Mouse (Mus musculus) heart, embryonic 10.5 days (tissue): ENCODE measurements around the gene Ptp4a2. TPM values are rescaled to one million over a fixed set of nuclear protein-coding genes. Genes with fewer than 3 reads are reported as not detected.

Experiments
- DNase-seq: peaks from one replicate; pipeline ENCODE4 v3.0.0-alpha.2; 2017; ENCODE audit warnings: low spot score
- H3K27ac ChIP-seq: fragments of 300-500 bp; sonication (generic); 2 replicates; pipeline ENCODE4 v1.5.1; 2016; ENCODE audit warnings: mild to moderate bottlenecking
- H3K27me3 ChIP-seq: fragments of 300-500 bp; sonication (generic); 2 replicates; pipeline ENCODE4 v1.6.1; 2016; ENCODE audit warnings: mild to moderate bottlenecking; ENCODE audit not compliant: poor library complexity, insufficient read depth, severe bottlenecking
- H3K36me3 ChIP-seq: fragments of 300-500 bp; sonication (generic); 2 replicates; pipeline ENCODE4 v1.6.1; 2016; ENCODE audit warnings: mild to moderate bottlenecking, moderate library complexity
- H3K4me1 ChIP-seq: fragments of 300-500 bp; sonication (generic); 2 replicates; pipeline ENCODE4 v1.6.1; 2016; ENCODE audit warnings: mild to moderate bottlenecking
- H3K4me3 ChIP-seq: fragments of 300-500 bp; sonication (generic); 2 replicates; pipeline ENCODE4 v1.5.1; 2016; ENCODE audit warnings: mild to moderate bottlenecking, moderate library complexity
- H3K9me3 ChIP-seq: fragments of 300-500 bp; sonication (generic); 2 replicates; pipeline ENCODE4 v1.6.1; 2016; ENCODE audit warnings: mild to moderate bottlenecking, moderate library complexity
- WGBS: fragments of 180-500 bp; shearing (Covaris S2); methylation state at CpG from one replicate; pipeline ENCODE4 v1.1.7; 2016; 5-methylcytosine and 5-hydroxymethylcytosine counted together
- polyA plus RNA-seq: library from polyadenylated mRNA; unstranded; fragments of >200 nt; fragmentation: Nextera tagmentation; extraction: Ambion mirVana; gene quantifications from 2 replicates; pipeline ENCODE4 v1.2.1, GENCODE M21; 2016

Ptp4a2 gene
- polyA plus RNA-seq, 1 experiment from 2014 or later: 351 TPM

DNA sequence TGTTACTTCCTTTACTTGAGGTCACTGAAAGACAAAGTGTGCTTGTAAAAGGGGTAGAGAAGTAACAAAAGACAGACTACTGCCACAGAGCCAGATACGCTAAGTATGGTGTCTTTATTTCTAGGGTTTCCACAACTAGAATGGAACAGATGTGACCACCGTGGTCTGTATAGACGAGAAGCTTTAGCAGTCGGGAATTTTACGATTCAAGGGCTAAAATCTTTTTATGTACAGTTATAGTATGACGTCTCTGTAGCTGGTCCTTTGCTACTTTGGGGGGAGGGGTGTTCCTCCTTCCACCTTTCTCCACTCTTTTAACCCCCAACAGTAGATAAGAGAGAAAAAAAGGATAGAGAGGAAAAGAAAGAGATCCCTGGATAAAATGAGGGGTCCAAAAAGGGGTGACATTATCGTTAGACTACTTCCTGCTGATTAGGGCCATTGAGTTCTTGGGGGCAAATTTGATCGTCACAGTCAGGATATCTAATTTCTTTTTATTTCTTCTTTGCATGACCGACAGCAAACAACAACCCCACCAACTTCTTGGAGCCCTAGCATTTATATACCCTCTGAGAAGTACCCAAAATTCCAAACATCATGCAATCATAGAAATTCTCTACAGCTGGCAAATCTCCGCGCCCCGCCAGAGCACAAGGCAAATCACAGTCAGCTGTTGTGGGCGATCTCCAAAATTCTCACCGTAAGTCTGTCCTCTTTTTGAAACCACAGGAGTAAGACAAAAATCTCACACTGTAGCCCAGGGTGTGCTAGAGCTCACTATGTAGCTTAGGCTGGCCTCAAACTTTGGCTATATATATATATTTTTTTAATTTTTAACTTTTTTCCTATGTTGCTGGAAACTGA lies 818 bp downstream of the Ptp4a2 start:
- Histone ChIP-seq H3K9me3 (no peaks in the 10 kb centered on the region), H3K27ac (peak overlapping the region; percentile 89), H3K4me1 (peaks cover 19% of the 10 kb centered on the region), H3K4me3 (peak overlapping the region; percentile 60), H3K27me3 (no peaks in the 10 kb centered on the region), H3K36me3 (peaks cover 4% of the 10 kb centered on the region; the same call in 1 of the 2 replicates)
- no peak for DNase-seq
- WGBS: 68% methylated on average over 14 of the region's 14 CpGs

- 0 out of 2 replicates have a peak overlapping the region, but pooled peaks have one; percentile 47 for H3K27ac ChIP-seq
- DNase-seq: no peak
Measured at GRCm38 (mm10) chr4:129817591-129817990, 6.6 kb downstream of the Ptp4a2 start.

GRCm38 (mm10) chr4:129818506-129819195 lies 7.6 kb downstream of the Ptp4a2 start:
- no peaks in the 10 kb centered on the region for H3K36me3 ChIP-seq
- H3K4me3 ChIP-seq: peak overlapping the region; percentile 8; the same call in 1 of the 2 replicates
- no peaks in the 10 kb centered on the region for H3K9me3 ChIP-seq
- WGBS: 46% methylated on average over 10 of the region's 10 CpGs
- H3K27ac ChIP-seq: peak overlapping the region; percentile 99
- DNase-seq: no peak
- no peaks in the 10 kb centered on the region for H3K27me3 ChIP-seq
- H3K4me1 ChIP-seq: peaks cover 43% of the 10 kb centered on the region

More at GRCm38 (mm10) chr4:129817591-129817990, 6.6 kb downstream of the Ptp4a2 start:
- Histone ChIP-seq H3K4me1 (peaks cover 33% of the 10 kb centered on the region), H3K36me3 (peaks cover 4% of the 10 kb centered on the region; the same call in 1 of the 2 replicates), H3K4me3 (no peak overlapping the region), H3K9me3 (no peaks in the 10 kb centered on the region), H3K27me3 (no peaks in the 10 kb centered on the region)
- 71% methylated on average over 6 of the region's 6 CpGs for WGBS

GRCm38 (mm10) chr4:129819712-129820336 lies 8.8 kb downstream of the Ptp4a2 start:
- peak overlapping the region; percentile 74 for H3K4me3 ChIP-seq
- WGBS: under 1% methylated on average over 83 of the region's 83 CpGs
- no peaks in the 10 kb centered on the region for H3K27me3 ChIP-seq
- H3K4me1 ChIP-seq: peaks cover 52% of the 10 kb centered on the region
- H3K27ac ChIP-seq: peak overlapping the region; percentile 99
- peak; percentile 99 for DNase-seq
- H3K36me3 ChIP-seq: no peaks in the 10 kb centered on the region
- no peaks in the 10 kb centered on the region for H3K9me3 ChIP-seq

DNA sequence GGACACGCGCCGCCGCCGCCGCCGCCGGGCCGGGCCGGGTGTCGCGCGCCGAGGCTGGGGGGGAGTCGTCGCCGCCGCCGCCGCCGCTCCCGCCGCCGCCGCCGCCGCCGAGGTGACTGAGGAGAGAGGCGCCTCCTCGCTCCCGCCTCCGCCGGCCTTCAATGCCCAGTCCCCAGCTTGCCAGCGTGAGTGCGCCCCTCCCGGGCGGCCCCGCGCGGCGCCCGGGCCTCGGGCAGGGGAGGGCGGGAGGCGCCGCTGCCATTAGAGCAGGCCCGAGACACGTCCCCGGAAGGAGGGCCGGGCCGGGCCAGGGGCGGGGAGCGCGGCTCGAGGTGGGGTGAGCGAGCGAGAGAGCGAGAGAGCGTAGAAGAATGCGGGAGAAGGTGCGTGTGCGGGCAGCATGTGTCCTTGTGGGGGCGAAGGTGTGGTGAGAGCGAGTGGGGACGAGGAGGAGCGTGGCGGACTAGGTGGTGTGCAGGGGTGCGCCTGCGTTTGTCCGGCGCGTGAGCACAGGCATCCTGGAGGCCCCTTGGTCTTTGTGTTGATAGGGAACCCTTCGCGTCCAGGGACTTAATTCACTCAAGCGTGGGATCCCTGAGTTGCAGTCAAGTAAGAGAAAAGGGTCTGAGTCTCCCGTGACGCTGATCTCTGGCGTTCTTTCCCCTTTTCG lies 9.5 kb downstream of the Ptp4a2 start:
- Histone ChIP-seq H3K9me3 (no peaks in the 10 kb centered on the region), H3K4me1 (peaks cover 54% of the 10 kb centered on the region), H3K4me3 (peak overlapping the region; percentile 74), H3K27me3 (no peaks in the 10 kb centered on the region), H3K36me3 (no peaks in the 10 kb centered on the region), H3K27ac (peak overlapping the region; percentile 99)
- under 1% methylated on average over 66 of the region's 79 CpGs for WGBS
- peak; percentile 89 for DNase-seq

GRCm38 (mm10) chr4:129821087-129821616 lies 10.1 kb downstream of the Ptp4a2 start:
- no peaks in the 10 kb centered on the region for H3K9me3 ChIP-seq
- no peaks in the 10 kb centered on the region for H3K36me3 ChIP-seq
- DNase-seq: no peak
- 1% methylated on average over 16 of the region's 16 CpGs for WGBS
- peak overlapping the region; percentile 99 for H3K27ac ChIP-seq
- H3K4me3 ChIP-seq: peak overlapping the region; percentile 74
- H3K4me1 ChIP-seq: peaks cover 57% of the 10 kb centered on the region
- no peaks in the 10 kb centered on the region for H3K27me3 ChIP-seq

DNA sequence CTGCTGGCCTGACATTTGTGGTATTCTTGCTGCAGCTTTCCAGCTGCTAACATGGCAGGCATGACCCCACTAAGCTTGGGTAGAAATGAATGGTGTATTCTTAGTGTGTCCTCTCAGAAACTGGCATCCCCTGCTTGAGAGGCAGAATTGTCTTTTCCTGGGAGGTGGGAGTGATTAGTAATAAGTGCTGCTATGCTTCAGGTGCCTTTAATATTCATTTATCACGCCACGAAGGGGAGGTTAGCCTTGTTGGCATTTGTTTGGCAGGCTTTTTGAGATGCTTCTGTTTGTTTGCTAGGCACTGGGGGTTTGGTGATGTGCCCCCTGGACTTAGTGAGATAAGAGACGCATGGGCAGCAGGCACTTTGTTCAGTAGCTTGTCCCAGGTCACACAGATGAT lies 11.3 kb downstream of the Ptp4a2 start:
- Histone ChIP-seq H3K4me3 (peak overlapping the region; percentile 74), H3K27ac (no peak overlapping the region), H3K9me3 (no peaks in the 10 kb centered on the region), H3K36me3 (no peaks in the 10 kb centered on the region), H3K27me3 (no peaks in the 10 kb centered on the region), H3K4me1 (peaks cover 66% of the 10 kb centered on the region)
- no peak for DNase-seq
- 46% methylated on average over 3 of the region's 3 CpGs for WGBS

DNA sequence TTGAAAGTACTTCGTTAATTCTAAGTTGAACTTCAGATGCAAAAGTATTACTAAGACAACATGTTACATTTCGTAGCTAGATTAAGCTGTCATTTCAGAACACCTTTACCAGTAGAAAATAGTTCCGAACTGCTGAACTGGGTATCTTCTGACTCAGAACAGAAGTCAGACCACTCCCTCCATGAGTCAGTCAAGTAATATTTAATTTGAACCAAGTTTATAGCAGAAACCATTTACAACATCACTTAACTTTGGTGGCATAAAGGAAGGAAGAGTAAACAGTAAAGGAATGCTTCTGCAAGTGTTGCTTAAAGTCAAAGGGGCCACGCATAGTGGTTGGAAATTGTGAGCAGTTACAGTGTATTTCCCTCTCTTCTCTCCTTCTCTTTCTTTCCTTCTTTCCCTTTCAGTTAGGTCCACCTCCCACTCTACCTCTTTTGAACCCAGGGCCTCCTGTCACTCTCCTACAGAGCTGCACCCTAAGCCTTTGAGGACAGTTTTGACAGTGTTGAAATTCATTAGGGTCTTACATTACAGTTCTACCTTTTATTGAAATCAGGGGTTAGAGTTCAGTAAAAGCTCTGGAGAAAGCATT lies 12.3 kb downstream of the Ptp4a2 start:
- Histone ChIP-seq H3K27ac (no peak overlapping the region; the same call in 1 of the 2 replicates), H3K4me1 (peaks cover 65% of the 10 kb centered on the region), H3K9me3 (no peaks in the 10 kb centered on the region), H3K36me3 (no peaks in the 10 kb centered on the region), H3K4me3 (no peak overlapping the region), H3K27me3 (no peaks in the 10 kb centered on the region)
- DNase-seq: no peak
- 83% methylated on average over 4 of the region's 4 CpGs for WGBS

DNA sequence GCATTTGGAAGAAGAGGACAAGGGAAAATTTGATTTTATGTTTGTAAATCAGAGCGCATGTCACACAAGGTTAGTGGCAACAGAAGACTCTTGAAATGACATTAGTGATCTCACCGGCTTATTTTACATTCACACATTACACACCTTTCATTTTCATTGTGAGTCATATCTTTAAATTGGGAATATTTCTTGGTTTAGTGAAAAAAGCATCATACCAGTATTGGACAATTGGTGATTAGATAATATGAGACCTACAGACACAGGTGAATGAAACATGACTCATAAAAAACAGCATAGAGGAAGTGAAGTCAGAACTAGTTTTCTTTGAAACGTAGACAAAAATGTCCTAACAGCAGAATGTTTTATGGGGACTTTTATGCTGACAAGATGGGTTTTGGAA lies 16.6 kb downstream of the Ptp4a2 start:
- no peak overlapping the region for H3K27ac ChIP-seq

DNA sequence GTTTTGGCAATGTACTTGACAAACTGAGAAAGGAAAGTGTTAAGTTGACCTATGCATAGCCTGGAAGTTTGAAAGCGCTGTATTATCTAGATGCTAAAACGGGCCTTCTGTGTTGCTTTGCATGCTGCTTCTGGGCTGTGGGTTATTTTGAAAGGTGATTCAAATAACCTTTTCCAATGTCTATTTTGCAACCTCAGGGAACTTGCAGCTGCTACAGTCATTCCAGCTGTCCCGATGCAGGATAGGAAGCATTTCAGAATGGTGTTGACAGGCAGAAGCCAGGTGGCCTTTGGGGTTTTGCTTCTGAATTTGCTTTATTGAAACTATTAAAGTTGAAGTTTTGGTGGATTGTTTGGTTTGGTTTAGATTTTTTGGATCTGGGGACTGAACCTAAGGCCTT lies 17.1 kb downstream of the Ptp4a2 start:
- no peak for DNase-seq
- no peaks in the 10 kb centered on the region for H3K27me3 ChIP-seq
- no peak overlapping the region for H3K4me3 ChIP-seq
- no peak overlapping the region for H3K27ac ChIP-seq
- H3K4me1 ChIP-seq: peaks cover 51% of the 10 kb centered on the region
- no peaks in the 10 kb centered on the region for H3K36me3 ChIP-seq
- WGBS: 32% methylated on average over 3 of the region's 3 CpGs
- no peaks in the 10 kb centered on the region for H3K9me3 ChIP-seq

More for the DNA sequence above, 16.6 kb downstream of the Ptp4a2 start:
- DNase-seq: no peak
- no peaks in the 10 kb centered on the region for H3K27me3 ChIP-seq
- no peaks in the 10 kb centered on the region for H3K9me3 ChIP-seq
- H3K36me3 ChIP-seq: no peaks in the 10 kb centered on the region
- no peak overlapping the region for H3K4me3 ChIP-seq
- H3K4me1 ChIP-seq: peaks cover 54% of the 10 kb centered on the region
- WGBS: 88% methylated on average over 3 of the region's 3 CpGs

DNA sequence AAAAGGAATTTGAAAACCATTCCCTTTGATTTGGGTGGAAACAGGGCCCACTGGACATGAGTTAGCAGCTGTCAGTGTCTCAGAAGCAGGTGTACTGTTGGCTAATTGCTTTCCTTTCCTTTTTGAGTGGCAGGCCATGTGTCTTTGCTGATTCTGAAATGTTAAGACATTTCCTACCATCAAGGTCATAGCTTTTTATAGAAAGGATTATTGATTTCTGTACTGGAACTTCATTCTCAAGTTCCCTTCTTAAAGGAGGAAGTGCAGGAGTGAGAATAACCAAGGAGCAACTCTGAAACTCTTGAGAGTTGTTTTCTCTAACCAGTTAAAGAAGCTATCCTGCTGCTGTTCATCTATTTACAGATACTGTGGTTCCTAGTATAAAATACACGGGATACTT lies 18.8 kb downstream of the Ptp4a2 start:
- Histone ChIP-seq H3K4me1 (peaks cover 40% of the 10 kb centered on the region), H3K4me3 (no peak overlapping the region), H3K9me3 (no peaks in the 10 kb centered on the region), H3K27me3 (no peaks in the 10 kb centered on the region), H3K27ac (no peak overlapping the region), H3K36me3 (no peaks in the 10 kb centered on the region)
- no peak for DNase-seq
- 81% methylated on average over 1 of the region's 1 CpGs for WGBS
